ENCODE assay signal across 8 mouse cellular contexts in the genomic region with DNA sequence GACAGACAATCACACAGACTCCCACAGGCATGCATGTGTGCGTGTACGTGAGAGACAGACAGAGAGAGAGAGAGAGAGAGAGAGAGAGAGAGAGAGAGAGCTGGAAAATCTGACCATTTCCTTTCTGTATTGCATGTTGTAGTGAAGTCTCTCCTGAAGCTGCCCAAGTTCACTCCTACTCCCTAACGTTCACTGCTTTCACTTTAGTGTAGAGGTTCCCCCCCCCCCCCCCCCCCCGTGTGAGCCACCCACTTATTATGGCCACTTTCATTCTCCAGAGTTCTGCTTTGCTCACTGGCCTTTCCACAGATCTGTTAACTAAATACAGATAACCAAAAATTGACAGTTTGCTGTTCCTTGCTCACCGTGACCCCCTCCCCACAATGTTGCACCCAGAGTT. TPM values are rescaled to one million over a fixed set of nuclear protein-coding genes. Genes with fewer than 3 reads are reported as not detected.
A peak's percentile ranks its signal among the peaks of the same experiment; 100 is the strongest.
DNase-seq lines count a peak whose midpoint lies in the region; ATAC-seq and TF ChIP-seq lines count a peak whose summit lies in the region.

No protein-coding gene starts in this region.

- peaks cover 0 to 17% of the 10 kb centered on the region in 2 experiments; a peak in 2 of 4 replicates for H3K36me3 ChIP-seq in MEL (ENCODE audit: control insufficient read depth in 1 of 2, insufficient read depth in 2 of 2, low read length in 2 of 2)
- H3K36me3 ChIP-seq in heart, embryonic 14.5 days (ENCODE audit: control insufficient read depth, insufficient read depth, low read length) = no peaks in the 10 kb centered on the region

- ATAC-seq in heart, embryonic 14.5 days (ENCODE audit: insufficient number of reproducible peaks, insufficient read depth, low FRiP score, low read depth) = no peak
- ATAC-seq in megakaryocyte progenitor cell, adult 5-6 weeks (replicated peaks; ENCODE audit: poor library complexity) = peak; percentile 11; the same call in 1 of the 2 replicates

- WGBS in cerebellum, adult 2 months = 38% methylated on average over 5 of the region's 5 CpGs
- 26% methylated on average over 5 of the region's 5 CpGs for WGBS in heart, embryonic 14.5 days

- peak overlapping the region; percentile 77 for H3K9ac ChIP-seq in MEL (ENCODE audit: control insufficient read depth, low read depth, low read length, poor library complexity, severe bottlenecking)
- no peak overlapping the region for H3K9ac ChIP-seq in heart, embryonic 14.5 days (ENCODE audit: low read length)

- peaks cover 19% of the 10 kb centered on the region for H3K79me2 ChIP-seq in MEL (ENCODE audit: control insufficient read depth, insufficient read depth, low read length, poor library complexity)

- TF ChIP-seq CTCF in cerebellum, adult 2 months (IDR thresholded peaks at IDR 0.05; ENCODE audit: borderline replicate concordance, insufficient read depth, low read depth, low read length) = no peak
- TF ChIP-seq CTCF in MEL (IDR thresholded peaks at IDR 0.05 in 2 of 3, conservative IDR thresholded peaks at IDR 0.05 in 1 of 3; ENCODE audit: control insufficient read depth in 1 of 3, insufficient read depth in 1 of 3, low read depth in 2 of 3, low read length in 3 of 3, poor library complexity in 1 of 3, severe bottlenecking in 1 of 3) = no peak

- no peak overlapping the region for H3K27ac ChIP-seq in cerebellum, adult 2 months (ENCODE audit: insufficient read depth, low read length)
- peak overlapping the region; percentile 38 for H3K27ac ChIP-seq in MEL (ENCODE audit: control insufficient read depth, low read depth, low read length)
- peak overlapping the region; percentile 2 to 72; a peak in 1 of 4 replicates for H3K27ac ChIP-seq in heart, embryonic 14.5 days (replicated peaks in 1 of 2; ENCODE audit: control insufficient read depth in 1 of 2, insufficient read depth in 1 of 2, low read depth in 2 of 2, low read length in 2 of 2)

- peak overlapping the region; percentile 84 for H3K4me2 ChIP-seq in heart, embryonic 14.5 days (ENCODE audit: low read length)

- H3K9me3 ChIP-seq in MEL (replicated peaks; ENCODE audit: insufficient read depth, low read length) = no peaks in the 10 kb centered on the region
- no peaks in the 10 kb centered on the region for H3K9me3 ChIP-seq in heart, embryonic 14.5 days (ENCODE audit: control insufficient read depth, low read length)

- peak; percentile 10 to 15 for DNase-seq in cerebellum, adult 2 months
- no peak for DNase-seq in cerebellum, postnatal 25 days
- no peak for DNase-seq in MEL (ENCODE audit: low read depth, low spot score)
- no peak for DNase-seq in adrenal gland, postnatal 25 days
- DNase-seq in urinary bladder, postnatal 36 days (ENCODE audit: low spot score in 2 of 2) = no peak
- DNase-seq in T-cell, adult 2 months (ENCODE audit: low spot score) = no peak

- H3K4me3 ChIP-seq in cerebellum, adult 2 months (replicated peaks; ENCODE audit: insufficient read depth, low read depth, low read length) = peak overlapping the region; percentile 11
- H3K4me3 ChIP-seq in MEL (ENCODE audit: control insufficient read depth in 1 of 2, insufficient read depth in 1 of 2, low read depth in 2 of 2, low read length in 2 of 2) = peak overlapping the region; percentile 54 to 97
- H3K4me3 ChIP-seq in heart, embryonic 14.5 days (ENCODE audit: control insufficient read depth in 1 of 2, insufficient read depth in 1 of 2, low read depth in 1 of 2, low read length in 2 of 2) = 0 out of 4 replicates have a peak overlapping the region, but pooled peaks of 1 of the 2 experiments have one; percentile 85

- H3K4me1 ChIP-seq in cerebellum, adult 2 months (ENCODE audit: control insufficient read depth, insufficient read depth, low read length) = no peaks in the 10 kb centered on the region
- H3K4me1 ChIP-seq in MEL (ENCODE audit: control insufficient read depth in 1 of 2, insufficient read depth in 2 of 2, low read length in 2 of 2) = peaks cover 6 to 11% of the 10 kb centered on the region in 2 experiments
- peaks cover 0 to 8% of the 10 kb centered on the region in 2 experiments; a peak in 1 of 4 replicates for H3K4me1 ChIP-seq in heart, embryonic 14.5 days (ENCODE audit: control insufficient read depth in 2 of 2, insufficient read depth in 2 of 2, low read length in 2 of 2)

- no peak for TF ChIP-seq RAD21 in MEL (IDR thresholded peaks at IDR 0.05; ENCODE audit: low read depth, low read length)

- no peak for TF ChIP-seq EP300 in MEL (IDR thresholded peaks at IDR 0.05; ENCODE audit: low read depth in 1 of 2, low read length in 2 of 2)

- no peaks in the 10 kb centered on the region for H3K27me3 ChIP-seq in cerebellum, adult 2 months (ENCODE audit: control insufficient read depth, insufficient read depth, low read length)
- H3K27me3 ChIP-seq in MEL (ENCODE audit: control insufficient read depth in 1 of 2, insufficient read depth in 2 of 2, low read length in 2 of 2) = no peaks in the 10 kb centered on the region
- no peaks in the 10 kb centered on the region for H3K27me3 ChIP-seq in heart, embryonic 14.5 days (ENCODE audit: control insufficient read depth, insufficient read depth, low read length)

- TF ChIP-seq POLR2A in cerebellum, adult 2 months (IDR thresholded peaks at IDR 0.05; ENCODE audit: borderline replicate concordance, insufficient read depth, low read length) = no peak
- TF ChIP-seq POLR2A in MEL (IDR thresholded peaks at IDR 0.05; ENCODE audit: control insufficient read depth in 1 of 2, insufficient read depth in 1 of 2, low read depth in 1 of 2, low read length in 2 of 2, poor library complexity in 1 of 2) = no peak

TF ChIP-seq in MEL, 35 proteins besides CTCF, POLR2A, EP300 and RAD21:
- TF ChIP-seq USF2 (IDR thresholded peaks at IDR 0.05; ENCODE audit: borderline replicate concordance in 1 of 2, insufficient read depth in 1 of 2, low read depth in 1 of 2, low read length in 2 of 2) = no peak
- no peak for TF ChIP-seq CHD1 (IDR thresholded peaks at IDR 0.05; ENCODE audit: low read depth, low read length)
- TF ChIP-seq ZC3H11A (IDR thresholded peaks at IDR 0.05; ENCODE audit: low read depth, low read length) = no peak
- no peak for TF ChIP-seq KAT2A (conservative IDR thresholded peaks at IDR 0.05; ENCODE audit: low read depth, low read length)
- no peak for TF ChIP-seq ZNF384 (IDR thresholded peaks at IDR 0.05; ENCODE audit: low read depth, low read length)
- no peak for TF ChIP-seq JUND (IDR thresholded peaks at IDR 0.05; ENCODE audit: low read depth, low read length)
- TF ChIP-seq MAX (IDR thresholded peaks at IDR 0.05; ENCODE audit: low read length) = no peak
- TF ChIP-seq SMC3 (IDR thresholded peaks at IDR 0.05; ENCODE audit: low read depth, low read length) = no peak
- no peak for TF ChIP-seq E2F4 (IDR thresholded peaks at IDR 0.05; ENCODE audit: borderline replicate concordance, low read depth, low read length)
- TF ChIP-seq NELFE (IDR thresholded peaks at IDR 0.05; ENCODE audit: low read depth, low read length) = no peak
- TF ChIP-seq POLR2AphosphoS2 (IDR thresholded peaks at IDR 0.05; ENCODE audit: low read length) = no peak
- TF ChIP-seq CHD2 (IDR thresholded peaks at IDR 0.05; ENCODE audit: low read length) = no peak
- no peak for TF ChIP-seq ETS1 (IDR thresholded peaks at IDR 0.05; ENCODE audit: low read depth, low read length)
- TF ChIP-seq HCFC1 (IDR thresholded peaks at IDR 0.05; ENCODE audit: low read depth, low read length) = no peak
- no peak for TF ChIP-seq ZKSCAN1 (IDR thresholded peaks at IDR 0.05; ENCODE audit: low read depth, low read length)
- TF ChIP-seq TCF12 (IDR thresholded peaks at IDR 0.05; ENCODE audit: low read depth, low read length) = no peak
- TF ChIP-seq MXI1 (IDR thresholded peaks at IDR 0.05; ENCODE audit: low read depth, low read length) = no peak
- TF ChIP-seq GABPA (IDR thresholded peaks at IDR 0.05; ENCODE audit: low read depth, low read length) = no peak
- TF ChIP-seq MYB (IDR thresholded peaks at IDR 0.05; ENCODE audit: low read depth, low read length) = no peak
TF ChIP-seq in MEL: peak in this region for 0.

RNA-seq across cellular contexts. Expression of a gene that starts 1.0 kb away (rescaled TPM):
- 55.9 and 59.5 TPM in 2 replicates for polyA plus RNA-seq in cerebellum, adult 2 months (2012; rRNA removed)
- total RNA-seq in MEL (2012; rRNA removed) = 9.1 and 12.8 TPM in 2 replicates
- polyA plus RNA-seq in MEL (2012; ENCODE audit: insufficient read depth in 1 of 2, insufficient read length in 2 of 2, low read depth in 1 of 2, low replicate concordance in 2 of 2, missing spikeins in 1 of 2) = 10 to 100 TPM in 1 of 2 experiments, not detected in 1; 15.7 TPM
- polyA plus RNA-seq in heart, embryonic 14.5 days (2014; fragmentation: Nextera tagmentation; extraction: Ambion mirVana) = 48.5 and 52.9 TPM in 2 replicates
- 21.1 and 28.6 TPM in 2 replicates for total RNA-seq in megakaryocyte progenitor cell, adult 5-6 weeks (2015)
- total RNA-seq in megakaryocyte progenitor cell, adult 5-6 weeks (2017) = 23.2 and 27.4 TPM in 2 replicates
- 47.9 and 59.1 TPM in 2 replicates for total RNA-seq in adrenal gland, postnatal 25 days (2021)

RNA-seq across cellular contexts. Expression of a gene that starts 33.1 kb away (rescaled TPM):
- polyA plus RNA-seq in cerebellum, adult 2 months (2012; rRNA removed) = 39.7 and 40.4 TPM in 2 replicates
- 24.3 and 25.9 TPM in 2 replicates for total RNA-seq in MEL (2012; rRNA removed)
- polyA plus RNA-seq in MEL (2012; ENCODE audit: insufficient read depth in 1 of 2, insufficient read length in 2 of 2, low read depth in 1 of 2, low replicate concordance in 2 of 2, missing spikeins in 1 of 2) = 10 to 100 TPM in 1 of 2 experiments, not detected in 1; 49.2 TPM
- 33.2 and 34.2 TPM in 2 replicates for polyA plus RNA-seq in heart, embryonic 14.5 days (2014; fragmentation: Nextera tagmentation; extraction: Ambion mirVana)
- 32.5 and 38.9 TPM in 2 replicates for total RNA-seq in megakaryocyte progenitor cell, adult 5-6 weeks (2015)
- 28.5 and 31.3 TPM in 2 replicates for total RNA-seq in megakaryocyte progenitor cell, adult 5-6 weeks (2017)
- total RNA-seq in adrenal gland, postnatal 25 days (2021) = 56.6 and 63.0 TPM in 2 replicates

Comparison
In these comparisons a context has a peak if more than half of its experiments do, and no peak if none do; other contexts are left out.
1. DNase-seq: peak in cerebellum, adult 2 months (2 of 2); none in cerebellum, postnatal 25 days (0 of 2), MEL (single experiment), adrenal gland, postnatal 25 days (single experiment), urinary bladder, postnatal 36 days (0 of 2) and T-cell, adult 2 months (single experiment).